Mouse (Mus musculus): ENCODE results near the gene Fgfr2.

Gene Fgfr2

GRCm38 (mm10) chr7:132278658-132279057 lies 844.5 kb downstream of the Fgfr2 start:
- peak; percentile 27 for DNase-seq

GRCm38 (mm10) chr7:132276287-132276686 lies 846.9 kb downstream of the Fgfr2 start:
- no peak for DNase-seq

GRCm38 (mm10) chr7:132273741-132274513 lies 849.2 kb downstream of the Fgfr2 start:
- DNase-seq, result no peak

- no peak for DNase-seq
Measured at GRCm38 (mm10) chr7:132272984-132273383, 850.2 kb downstream of the Fgfr2 start.

- peak; percentile 50 for DNase-seq
Measured at GRCm38 (mm10) chr7:132270364-132270763, 852.8 kb downstream of the Fgfr2 start.

GRCm38 (mm10) chr7:132269661-132270060 lies 853.5 kb downstream of the Fgfr2 start:
- DNase-seq, result no peak

GRCm38 (mm10) chr7:132267721-132268498 lies 855.2 kb downstream of the Fgfr2 start:
- DNase-seq, result no peak

- no peak for DNase-seq
Measured at GRCm38 (mm10) chr7:132264763-132265162, 858.4 kb downstream of the Fgfr2 start.

- no peak for DNase-seq
Measured at GRCm38 (mm10) chr7:132263186-132263585, 860.0 kb downstream of the Fgfr2 start.

GRCm38 (mm10) chr7:132262696-132263095 lies 860.5 kb downstream of the Fgfr2 start:
- peak; percentile 30 for DNase-seq

GRCm38 (mm10) chr7:132261885-132262284 lies 861.3 kb downstream of the Fgfr2 start:
- DNase-seq, result no peak

- peak; percentile 42 for DNase-seq
Measured at GRCm38 (mm10) chr7:132260632-132261031, 862.5 kb downstream of the Fgfr2 start.

GRCm38 (mm10) chr7:132258817-132259216 lies 864.3 kb downstream of the Fgfr2 start:
- peak; percentile 82 for DNase-seq

- DNase-seq, result no peak
Measured at GRCm38 (mm10) chr7:132258216-132258615, 864.9 kb downstream of the Fgfr2 start.

- peak; percentile 44 for DNase-seq
Measured at GRCm38 (mm10) chr7:132253513-132253912, 869.6 kb downstream of the Fgfr2 start.

- no peak for DNase-seq
Measured at GRCm38 (mm10) chr7:132253078-132253477, 870.1 kb downstream of the Fgfr2 start.

- DNase-seq, result no peak
Measured at GRCm38 (mm10) chr7:132249563-132250119, 873.5 kb downstream of the Fgfr2 start.

- peak; percentile 46 for DNase-seq
Measured at GRCm38 (mm10) chr7:132247567-132247966, 875.6 kb downstream of the Fgfr2 start.

GRCm38 (mm10) chr7:132247091-132247490 lies 876.1 kb downstream of the Fgfr2 start:
- no peak for DNase-seq

- DNase-seq, result peak; percentile 55
Measured at GRCm38 (mm10) chr7:132245730-132246129, 877.4 kb downstream of the Fgfr2 start.

GRCm38 (mm10) chr7:132244637-132245036 lies 878.5 kb downstream of the Fgfr2 start:
- DNase-seq, result no peak

GRCm38 (mm10) chr7:132243225-132243624 lies 879.9 kb downstream of the Fgfr2 start:
- DNase-seq, result peak; percentile 36

GRCm38 (mm10) chr7:132242617-132243141 lies 880.5 kb downstream of the Fgfr2 start:
- DNase-seq, result peak; percentile 78

All from lung, postnatal 10 days (tissue).